Mouse (Mus musculus): Measurements from ENCODE around the gene Zfp622. TPM values are rescaled to one million over a fixed set of nuclear protein-coding genes. Genes with fewer than 3 reads are reported as not detected.

The Zfp622 gene
- total and polyA plus RNA-seq, 3 experiments, result 65.6 to 146 (median 84.3) TPM

GRCm38 (mm10) chr15:26041196-26041947, 57.2 kb downstream of the Zfp622 start:
- TF ChIP-seq EP300 (IDR thresholded peaks at IDR 0.05; ENCODE audit: low read length), result no peak
- no peak for TF ChIP-seq HCFC1 (IDR thresholded peaks at IDR 0.05; ENCODE audit: low read depth, low read length)
- TF ChIP-seq CHD1 (IDR thresholded peaks at IDR 0.05; ENCODE audit: low read depth, low read length), result no peak
- TF ChIP-seq PAX5 (IDR thresholded peaks at IDR 0.05; ENCODE audit: low read length), result no peak
- TF ChIP-seq MAFK (IDR thresholded peaks at IDR 0.05; ENCODE audit: insufficient replicate concordance, low read length), result no peak
- TF ChIP-seq ZMIZ1 (IDR thresholded peaks at IDR 0.05; ENCODE audit: low read depth, low read length), result no peak
- no peak for TF ChIP-seq BHLHE40 (IDR thresholded peaks at IDR 0.05; ENCODE audit: low read depth, low read length)
- TF ChIP-seq ELF1 (IDR thresholded peaks at IDR 0.05; ENCODE audit: low read depth, low read length), result no peak
- TF ChIP-seq MEF2A (IDR thresholded peaks at IDR 0.05; ENCODE audit: borderline replicate concordance, low read depth, low read length), result no peak
- no peak for TF ChIP-seq MYC (IDR thresholded peaks at IDR 0.05; ENCODE audit: low read depth, low read length)
- no peak for TF ChIP-seq POLR2AphosphoS2 (IDR thresholded peaks at IDR 0.05; ENCODE audit: low read depth, low read length)
- no peak for TF ChIP-seq TBP (conservative IDR thresholded peaks at IDR 0.05; ENCODE audit: low read depth, low read length)
- TF ChIP-seq POLR2A (IDR thresholded peaks at IDR 0.05; ENCODE audit: low read depth, low read length), result no peak
- no peak for TF ChIP-seq IRF4 (IDR thresholded peaks at IDR 0.05; ENCODE audit: low read depth, low read length)
- no peak for TF ChIP-seq USF2 (conservative IDR thresholded peaks at IDR 0.05; ENCODE audit: low read depth, low read length)
- no peak for TF ChIP-seq ETS1 (conservative IDR thresholded peaks at IDR 0.05; ENCODE audit: low read depth, low read length)
- no peak for TF ChIP-seq CTCF (conservative IDR thresholded peaks at IDR 0.05 in 1 of 2, IDR thresholded peaks at IDR 0.05 in 1 of 2; ENCODE audit: low read depth in 2 of 2, low read length in 2 of 2)
- TF ChIP-seq SIN3A (IDR thresholded peaks at IDR 0.05; ENCODE audit: low read length), result no peak
- no peak for TF ChIP-seq USF1 (IDR thresholded peaks at IDR 0.05; ENCODE audit: low read depth, low read length)
- no peak for TF ChIP-seq ZNF384 (IDR thresholded peaks at IDR 0.05; ENCODE audit: low read depth, low read length)
- DNase-seq (ENCODE audit: extremely low read depth), result no peak
- H3K4me2 ChIP-seq (ENCODE audit: insufficient read depth, low read depth, poor library complexity, severe bottlenecking), result no peak overlapping the region
- H3K9ac ChIP-seq (ENCODE audit: insufficient read depth, low read depth), result no peak overlapping the region
- H3K9me3 ChIP-seq (replicated peaks; ENCODE audit: low read length), result no peaks in the 10 kb centered on the region
- no peak overlapping the region for H3K27ac ChIP-seq (ENCODE audit: insufficient read depth, low read depth)
- no peaks in the 10 kb centered on the region for H3K27me3 ChIP-seq (replicated peaks)
- no peaks in the 10 kb centered on the region for H3K4me1 ChIP-seq (ENCODE audit: control insufficient read depth in 1 of 2, insufficient read depth in 2 of 2)
- H3K4me3 ChIP-seq (replicated peaks in 1 of 3; ENCODE audit: low read depth in 2 of 3, low read length in 2 of 3, poor library complexity in 1 of 3), result no peak overlapping the region
- dilution Hi-C loops (cut with MboI; ENCODE audit: extremely low pct_ligation_motif_present, extremely low pct_unique_long_range_greater_than_20kb, low sequenced_read_pairs), result no loop called here
- no peaks in the 10 kb centered on the region for H3K79me2 ChIP-seq (replicated peaks; ENCODE audit: control insufficient read depth, extremely low read depth, insufficient read depth, poor library complexity, severe bottlenecking)
- H3K36me3 ChIP-seq (replicated peaks in 1 of 2; ENCODE audit: control insufficient read depth in 1 of 2, insufficient read depth in 1 of 2, low read length in 1 of 2), result no peaks in the 10 kb centered on the region
- in situ Hi-C loops (cut with MboI; ENCODE audit: low pct_ligation_motif_present, low pct_unique_long_range_greater_than_20kb, low sequenced_read_pairs), result no loop called here

Other genes with a start within 250 kb of the Zfp622 start
- gene Retreg1, start 141.2 kb upstream of the Zfp622 start, total RNA-seq (2012; rRNA removed), result 15.3 and 19.0 TPM in 2 replicates
- gene Retreg1, start 141.2 kb upstream of the Zfp622 start, total RNA-seq (2014; rRNA removed), result 28.7 and 32.1 TPM in 2 replicates
- 17.3 and 17.5 TPM in 2 replicates for gene Retreg1, start 141.2 kb upstream of the Zfp622 start, polyA plus RNA-seq (2012; ENCODE audit: insufficient read length, low read depth)